Mouse (Mus musculus) granulocyte monocyte progenitor cell, adult 5-6 weeks (primary cell): Measurements from ENCODE around the gene Trim63. TPM values are rescaled to one million over a fixed set of nuclear protein-coding genes. Genes with fewer than 3 reads are reported as not detected.

Experiments
- ATAC-seq: replicated peaks from 2 replicates; pipeline ENCODE4 v1.8.0; 2016; ENCODE audit warnings: mild to moderate bottlenecking, moderate TSS enrichment, inconsistent platforms; ENCODE audit not compliant: poor library complexity, severe bottlenecking
- total RNA-seq, 2 experiments: library from RNA; stranded (forward) in 1 of 2; stranded (reverse) in 1 of 2; fragments of 200-712, 200-1000 nt in 1 of 2; fragments of >200 nt in 1 of 2; fragmentation: Nextera tagmentation in 1 of 2; gene quantifications; 2 replicates each; pipeline ENCODE4 v1.2.3; 2014 to 2017

Trim63 gene
- total RNA-seq, 2 experiments from 2014 or later: not detected

GRCm38 (mm10) chr4:134359649-134360048 is 44.7 kb downstream of the Trim63 start:
- ATAC-seq: no peak

GRCm38 (mm10) chr4:134361215-134361614 is 46.3 kb downstream of the Trim63 start:
- no peak for ATAC-seq

- ATAC-seq: 0 out of 2 replicates have a peak, but pooled peaks have one; percentile 1
Measured at GRCm38 (mm10) chr4:134362124-134362523, 47.2 kb downstream of the Trim63 start.

GRCm38 (mm10) chr4:134362586-134362985 is 47.7 kb downstream of the Trim63 start:
- ATAC-seq: peak; percentile 97

GRCm38 (mm10) chr4:134365280-134365679 is 50.4 kb downstream of the Trim63 start:
- no peak for ATAC-seq

- no peak for ATAC-seq
Measured at GRCm38 (mm10) chr4:134370649-134371221, 55.8 kb downstream of the Trim63 start.

GRCm38 (mm10) chr4:134371316-134371855 is 56.5 kb downstream of the Trim63 start:
- 0 out of 2 replicates have a peak, but pooled peaks have one; percentile 18 for ATAC-seq

GRCm38 (mm10) chr4:134372294-134372747 is 57.4 kb downstream of the Trim63 start:
- peak; percentile 85 for ATAC-seq

GRCm38 (mm10) chr4:134373295-134373694 is 58.4 kb downstream of the Trim63 start:
- ATAC-seq: no peak

GRCm38 (mm10) chr4:134374306-134374705 is 59.4 kb downstream of the Trim63 start:
- ATAC-seq: no peak

- ATAC-seq: no peak
Measured at GRCm38 (mm10) chr4:134378089-134378615, 63.2 kb downstream of the Trim63 start.

Other genes starting within 250 kb of the Trim63 start
- gene Cd52, start 220.0 kb upstream of the Trim63 start, total RNA-seq (2014; fragmentation: Nextera tagmentation): 240 and 247 TPM in 2 replicates
- 259 and 330 TPM in 2 replicates for gene Cd52, start 220.0 kb upstream of the Trim63 start, total RNA-seq (2017)
- 14.4 and 30.2 TPM in 2 replicates for gene Ubxn11, start 212.6 kb upstream of the Trim63 start, total RNA-seq (2014; fragmentation: Nextera tagmentation)
- gene Ubxn11, start 212.6 kb upstream of the Trim63 start, total RNA-seq (2017): 4.8 and 11.2 TPM in 2 replicates
- gene Sh3bgrl3, start 186.3 kb upstream of the Trim63 start, total RNA-seq (2014; fragmentation: Nextera tagmentation): 841 and 871 TPM in 2 replicates
- gene Sh3bgrl3, start 186.3 kb upstream of the Trim63 start, total RNA-seq (2017): 333 and 394 TPM in 2 replicates
- 20.8 and 28.9 TPM in 2 replicates for gene Cep85, start 128.0 kb upstream of the Trim63 start, total RNA-seq (2014; fragmentation: Nextera tagmentation)
- 26.7 and 33.7 TPM in 2 replicates for gene Cep85, start 128.0 kb upstream of the Trim63 start, total RNA-seq (2017)
- gene Gm7534, start 112.1 kb upstream of the Trim63 start, total RNA-seq (2014; fragmentation: Nextera tagmentation): not detected in 2 replicates
- not detected in 2 replicates for gene Gm7534, start 112.1 kb upstream of the Trim63 start, total RNA-seq (2017)
- gene Catsper4, start 87.7 kb upstream of the Trim63 start, total RNA-seq (2014; fragmentation: Nextera tagmentation): not detected in 2 replicates
- not detected in 2 replicates for gene Catsper4, start 87.7 kb upstream of the Trim63 start, total RNA-seq (2017)
- gene Cnksr1, start 76.7 kb upstream of the Trim63 start, total RNA-seq (2014; fragmentation: Nextera tagmentation): not detected in 2 replicates
- not detected in 2 replicates for gene Cnksr1, start 76.7 kb upstream of the Trim63 start, total RNA-seq (2017)
- not detected in 2 replicates for gene E130218I03Rik, start 71.5 kb upstream of the Trim63 start, total RNA-seq (2014; fragmentation: Nextera tagmentation)
- gene E130218I03Rik, start 71.5 kb upstream of the Trim63 start, total RNA-seq (2017): 0.21 and 0.22 TPM in 2 replicates
- 13.4 and 16.2 TPM in 2 replicates for gene Zfp593, start 69.5 kb upstream of the Trim63 start, total RNA-seq (2014; fragmentation: Nextera tagmentation)
- 9.4 and 18.7 TPM in 2 replicates for gene Zfp593, start 69.5 kb upstream of the Trim63 start, total RNA-seq (2017)
- not detected in 2 replicates for gene Gm30191, start 68.2 kb upstream of the Trim63 start, total RNA-seq (2014; fragmentation: Nextera tagmentation)
- gene Gm30191, start 68.2 kb upstream of the Trim63 start, total RNA-seq (2017): not detected in 2 replicates
- not detected in 2 replicates for gene Grrp1, start 61.0 kb upstream of the Trim63 start, total RNA-seq (2014; fragmentation: Nextera tagmentation)
- gene Grrp1, start 61.0 kb upstream of the Trim63 start, total RNA-seq (2017): not detected in 2 replicates
- gene Pdik1l, start 27.2 kb upstream of the Trim63 start, total RNA-seq (2014; fragmentation: Nextera tagmentation): 17.6 and 18.5 TPM in 2 replicates
- 35.4 and 41.7 TPM in 2 replicates for gene Pdik1l, start 27.2 kb upstream of the Trim63 start, total RNA-seq (2017)
- not detected in 2 replicates for gene Slc30a2, start 28.1 kb downstream of the Trim63 start, total RNA-seq (2014; fragmentation: Nextera tagmentation)
- gene Slc30a2, start 28.1 kb downstream of the Trim63 start, total RNA-seq (2017): not detected in 2 replicates
- not detected in 2 replicates for gene Extl1, start 68.7 kb downstream of the Trim63 start, total RNA-seq (2014; fragmentation: Nextera tagmentation)
- gene Extl1, start 68.7 kb downstream of the Trim63 start, total RNA-seq (2017): not detected in 2 replicates
- 10.5 and 22.1 TPM in 2 replicates for gene Pafah2, start 81.2 kb downstream of the Trim63 start, total RNA-seq (2014; fragmentation: Nextera tagmentation)
- 10.4 and 10.6 TPM in 2 replicates for gene Pafah2, start 81.2 kb downstream of the Trim63 start, total RNA-seq (2017)
- gene Stmn1, start 153.2 kb downstream of the Trim63 start, total RNA-seq (2014; fragmentation: Nextera tagmentation): 878 and 904 TPM in 2 replicates
- 966 and 982 TPM in 2 replicates for gene Stmn1, start 153.2 kb downstream of the Trim63 start, total RNA-seq (2017)
- 11.2 and 12.9 TPM in 2 replicates for gene Paqr7, start 181.6 kb downstream of the Trim63 start, total RNA-seq (2014; fragmentation: Nextera tagmentation)
- 9.5 and 12.8 TPM in 2 replicates for gene Paqr7, start 181.6 kb downstream of the Trim63 start, total RNA-seq (2017)
- gene Aunip, start 195.9 kb downstream of the Trim63 start, total RNA-seq (2014; fragmentation: Nextera tagmentation): 15.0 and 25.6 TPM in 2 replicates
- gene Aunip, start 195.9 kb downstream of the Trim63 start, total RNA-seq (2017): 24.2 and 26.4 TPM in 2 replicates
- 64.6 and 67.4 TPM in 2 replicates for gene Mtfr1l, start 220.3 kb downstream of the Trim63 start, total RNA-seq (2014; fragmentation: Nextera tagmentation)
- gene Mtfr1l, start 220.3 kb downstream of the Trim63 start, total RNA-seq (2017): 52.0 and 54.8 TPM in 2 replicates
- 32.4 and 32.8 TPM in 2 replicates for gene Selenon, start 237.0 kb downstream of the Trim63 start, total RNA-seq (2014; fragmentation: Nextera tagmentation)
- 3.2 and 6.9 TPM in 2 replicates for gene Selenon, start 237.0 kb downstream of the Trim63 start, total RNA-seq (2017)